Mouse (Mus musculus): Measurements from ENCODE around the gene Olfr221. TPM values are rescaled to one million over a fixed set of nuclear protein-coding genes. Genes with fewer than 3 reads are reported as not detected.

Gene Olfr221
- polyA plus RNA-seq, 1 experiment, result not detected

DNA sequence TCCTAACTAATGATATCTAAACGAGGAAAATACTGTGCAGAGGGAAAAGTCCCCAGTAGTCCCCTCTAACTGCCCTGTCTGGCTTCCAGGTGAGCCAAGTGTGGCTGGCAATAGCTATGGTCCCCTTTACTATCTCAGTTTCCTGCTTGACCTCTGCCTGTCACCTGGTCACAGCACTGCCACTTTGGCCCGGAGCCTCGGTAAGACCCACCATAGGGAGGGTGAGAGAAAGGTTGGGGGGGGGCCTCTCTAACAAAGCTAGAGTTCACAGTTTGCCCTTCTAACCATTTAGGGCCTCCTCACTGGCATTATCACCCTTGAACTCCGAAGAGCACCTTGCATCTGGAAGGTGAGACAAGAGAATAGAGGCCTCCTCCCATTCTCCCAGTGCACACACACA, 24.6 kb downstream of the Olfr221 start:
- no peaks in the 10 kb centered on the region for H3K36me3 ChIP-seq (ENCODE audit: control insufficient read depth, insufficient read depth)
- H3K4me3 ChIP-seq (ENCODE audit: insufficient read depth, poor library complexity, severe bottlenecking), result no peak overlapping the region
- no peak overlapping the region for H3ac ChIP-seq (ENCODE audit: control insufficient read depth, insufficient read length, low read depth)
- H3K79me3 ChIP-seq (ENCODE audit: low read depth), result peaks cover 6% of the 10 kb centered on the region
- H3K79me2 ChIP-seq (ENCODE audit: control insufficient read depth, insufficient read depth), result peaks cover 34% of the 10 kb centered on the region
- TF ChIP-seq MYOG (IDR thresholded peaks at IDR 0.05; ENCODE audit: control insufficient read depth, extremely low read depth, insufficient read length) (no peak), USF1 (IDR thresholded peaks at IDR 0.05; ENCODE audit: low read depth) (no peak), CTCF (IDR thresholded peaks at IDR 0.05; ENCODE audit: control insufficient read depth, insufficient read depth, insufficient read length) (no peak), FOSL1 (IDR thresholded peaks at IDR 0.05; ENCODE audit: insufficient read depth, low read length, poor library complexity, severe bottlenecking) (no peak)
- no peaks in the 10 kb centered on the region for H3K27me3 ChIP-seq (ENCODE audit: control insufficient read depth, insufficient read depth, insufficient read length)

- no peak overlapping the region for H3K4me3 ChIP-seq (ENCODE audit: insufficient read depth, poor library complexity, severe bottlenecking)
- H3ac ChIP-seq (ENCODE audit: control insufficient read depth, insufficient read length, low read depth), result no peak overlapping the region
- no peaks in the 10 kb centered on the region for H3K36me3 ChIP-seq (ENCODE audit: control insufficient read depth, insufficient read depth)
- no peak for TF ChIP-seq MAX (IDR thresholded peaks at IDR 0.05)
- no peak for TF ChIP-seq CEBPB (IDR thresholded peaks at IDR 0.05; ENCODE audit: low read depth)
- TF ChIP-seq MYOG (IDR thresholded peaks at IDR 0.05; ENCODE audit: control insufficient read depth, extremely low read depth, insufficient read length), result no peak
- no peak for TF ChIP-seq FOSL1 (IDR thresholded peaks at IDR 0.05; ENCODE audit: insufficient read depth, low read length, poor library complexity, severe bottlenecking)
- TF ChIP-seq MYOD1 (IDR thresholded peaks at IDR 0.05; ENCODE audit: control insufficient read depth, insufficient read length, low read depth), result no peak
- TF ChIP-seq CTCF (IDR thresholded peaks at IDR 0.05; ENCODE audit: control insufficient read depth, insufficient read depth, insufficient read length), result no peak
- no peak for TF ChIP-seq USF1 (IDR thresholded peaks at IDR 0.05; ENCODE audit: low read depth)
- no peaks in the 10 kb centered on the region for H3K27me3 ChIP-seq (ENCODE audit: control insufficient read depth, insufficient read depth, insufficient read length)
- peaks cover 6% of the 10 kb centered on the region for H3K79me3 ChIP-seq (ENCODE audit: low read depth)
- H3K79me2 ChIP-seq (ENCODE audit: control insufficient read depth, insufficient read depth), result peaks cover 34% of the 10 kb centered on the region
Measured at GRCm38 (mm10) chr14:52016625-52017405, 25.4 kb downstream of the Olfr221 start.

GRCm38 (mm10) chr14:52015445-52016100, 26.7 kb downstream of the Olfr221 start, which contains the start of gene Tmem253:
Gene Tmem253, plus strand, starts transcription at chr14:52015658.
- Histone ChIP-seq H3K27me3 (ENCODE audit: control insufficient read depth, insufficient read depth, insufficient read length) (no peaks in the 10 kb centered on the region), H3ac (ENCODE audit: control insufficient read depth, insufficient read length, low read depth) (peak within 1 kb of the TSS; percentile 50), H3K4me3 (ENCODE audit: insufficient read depth, poor library complexity, severe bottlenecking) (peak within 1 kb of the TSS; percentile 40), H3K79me3 (ENCODE audit: low read depth) (peaks cover 6% of the 10 kb centered on the region), H3K36me3 (ENCODE audit: control insufficient read depth, insufficient read depth) (no peaks in the 10 kb centered on the region), H3K79me2 (ENCODE audit: control insufficient read depth, insufficient read depth) (peaks cover 34% of the 10 kb centered on the region)
- TF ChIP-seq CEBPB (IDR thresholded peaks at IDR 0.05; ENCODE audit: low read depth) (no peak), USF1 (IDR thresholded peaks at IDR 0.05; ENCODE audit: low read depth) (no peak), CTCF (IDR thresholded peaks at IDR 0.05; ENCODE audit: control insufficient read depth, insufficient read depth, insufficient read length) (no peak), MYOG (IDR thresholded peaks at IDR 0.05; ENCODE audit: control insufficient read depth, extremely low read depth, insufficient read length) (no peak), MYOD1 (IDR thresholded peaks at IDR 0.05; ENCODE audit: control insufficient read depth, insufficient read length, low read depth) (no peak), MAX (IDR thresholded peaks at IDR 0.05) (no peak), FOSL1 (IDR thresholded peaks at IDR 0.05; ENCODE audit: insufficient read depth, low read length, poor library complexity, severe bottlenecking) (no peak)

GRCm38 (mm10) chr14:52014761-52015311, 27.4 kb downstream of the Olfr221 start:
- Histone ChIP-seq H3ac (ENCODE audit: control insufficient read depth, insufficient read length, low read depth) (peak overlapping the region; percentile 50), H3K4me3 (ENCODE audit: insufficient read depth, poor library complexity, severe bottlenecking) (peak overlapping the region; percentile 40), H3K79me2 (ENCODE audit: control insufficient read depth, insufficient read depth) (peaks cover 34% of the 10 kb centered on the region), H3K27me3 (ENCODE audit: control insufficient read depth, insufficient read depth, insufficient read length) (no peaks in the 10 kb centered on the region), H3K79me3 (ENCODE audit: low read depth) (peaks cover 6% of the 10 kb centered on the region), H3K36me3 (ENCODE audit: control insufficient read depth, insufficient read depth) (no peaks in the 10 kb centered on the region)
- no peak for TF ChIP-seq CEBPB (IDR thresholded peaks at IDR 0.05; ENCODE audit: low read depth)
- TF ChIP-seq CTCF (IDR thresholded peaks at IDR 0.05; ENCODE audit: control insufficient read depth, insufficient read depth, insufficient read length), result no peak

- Histone ChIP-seq H3ac (ENCODE audit: control insufficient read depth, insufficient read length, low read depth) (peak overlapping the region; percentile 18), H3K4me3 (ENCODE audit: insufficient read depth, poor library complexity, severe bottlenecking) (peak overlapping the region; percentile 40), H3K36me3 (ENCODE audit: control insufficient read depth, insufficient read depth) (no peaks in the 10 kb centered on the region), H3K27me3 (ENCODE audit: control insufficient read depth, insufficient read depth, insufficient read length) (no peaks in the 10 kb centered on the region), H3K79me2 (ENCODE audit: control insufficient read depth, insufficient read depth) (peaks cover 32% of the 10 kb centered on the region), H3K79me3 (ENCODE audit: low read depth) (peaks cover 6% of the 10 kb centered on the region)
- no peak for TF ChIP-seq CTCF (IDR thresholded peaks at IDR 0.05; ENCODE audit: control insufficient read depth, insufficient read depth, insufficient read length)
- no peak for TF ChIP-seq MAX (IDR thresholded peaks at IDR 0.05)
- TF ChIP-seq MYOD1 (IDR thresholded peaks at IDR 0.05; ENCODE audit: control insufficient read depth, insufficient read length, low read depth), result no peak
- TF ChIP-seq MYOG (IDR thresholded peaks at IDR 0.05; ENCODE audit: control insufficient read depth, extremely low read depth, insufficient read length), result no peak
- no peak for TF ChIP-seq USF1 (IDR thresholded peaks at IDR 0.05; ENCODE audit: low read depth)
- TF ChIP-seq FOSL1 (IDR thresholded peaks at IDR 0.05; ENCODE audit: insufficient read depth, low read length, poor library complexity, severe bottlenecking), result no peak
- no peak for TF ChIP-seq CEBPB (IDR thresholded peaks at IDR 0.05; ENCODE audit: low read depth)
Measured at GRCm38 (mm10) chr14:52014271-52014760, 27.9 kb downstream of the Olfr221 start.
